Mouse (Mus musculus) lung, embryonic 15.5 days (tissue): ENCODE data around the gene Cnot6l. TPM values are rescaled to one million over a fixed set of nuclear protein-coding genes. Genes with fewer than 3 reads are reported as not detected.

Source experiments
- ATAC-seq: fragments of 200-750 bp; cut with Nextera tagmentation; 2 replicates; pipeline ENCODE4 v1.8.0; 2017; ENCODE audit warnings: moderate number of reproducible peaks, borderline replicate concordance; ENCODE audit not compliant: low FRiP score, low TSS enrichment; ENCODE audit errors: extremely low read depth
- H3K27ac ChIP-seq: fragments of 300-500 bp; sonication (generic); 2 replicates; pipeline ENCODE4 v1.5.1; 2015; ENCODE audit warnings: moderate library complexity, mild to moderate bottlenecking, inconsistent platforms
- H3K27me3 ChIP-seq: fragments of 300-500 bp; sonication (generic); 2 replicates; pipeline ENCODE4 v1.6.1; 2015; ENCODE audit warnings: inconsistent platforms
- H3K36me3 ChIP-seq: fragments of 300-500 bp; sonication (generic); 2 replicates; pipeline ENCODE4 v1.6.1; 2015; ENCODE audit warnings: inconsistent platforms
- H3K4me1 ChIP-seq: fragments of 300-500 bp; sonication (generic); 2 replicates; pipeline ENCODE4 v1.6.1; 2015; ENCODE audit warnings: inconsistent platforms
- H3K4me2 ChIP-seq: fragments of 300-500 bp; sonication (generic); 2 replicates; pipeline ENCODE4 v1.6.1; 2015; ENCODE audit warnings: inconsistent platforms, mild to moderate bottlenecking, moderate library complexity
- H3K4me3 ChIP-seq: fragments of 300-500 bp; sonication (generic); 2 replicates; pipeline ENCODE4 v1.5.1; 2015; ENCODE audit warnings: mild to moderate bottlenecking, inconsistent platforms
- H3K9ac ChIP-seq: fragments of 300-500 bp; sonication (generic); 2 replicates; pipeline ENCODE4 v1.6.1; 2015; ENCODE audit warnings: inconsistent platforms
- H3K9me3 ChIP-seq: fragments of 300-500 bp; sonication (generic); 2 replicates; pipeline ENCODE4 v1.6.1; 2016; ENCODE audit warnings: inconsistent platforms
- WGBS: fragments of 180-500 bp; shearing (Covaris S2); methylation state at CpG from one replicate; pipeline ENCODE4 v1.1.7; 2015; 5-methylcytosine and 5-hydroxymethylcytosine counted together
- polyA plus RNA-seq: library from polyadenylated mRNA; unstranded; fragments of >200 nt; fragmentation: Nextera tagmentation; extraction: Ambion mirVana; gene quantifications from 2 replicates; pipeline ENCODE4 v1.2.1, GENCODE M21; 2015

Cnot6l gene
- polyA plus RNA-seq, 1 experiment from 2014 or later: 22.9 TPM

DNA sequence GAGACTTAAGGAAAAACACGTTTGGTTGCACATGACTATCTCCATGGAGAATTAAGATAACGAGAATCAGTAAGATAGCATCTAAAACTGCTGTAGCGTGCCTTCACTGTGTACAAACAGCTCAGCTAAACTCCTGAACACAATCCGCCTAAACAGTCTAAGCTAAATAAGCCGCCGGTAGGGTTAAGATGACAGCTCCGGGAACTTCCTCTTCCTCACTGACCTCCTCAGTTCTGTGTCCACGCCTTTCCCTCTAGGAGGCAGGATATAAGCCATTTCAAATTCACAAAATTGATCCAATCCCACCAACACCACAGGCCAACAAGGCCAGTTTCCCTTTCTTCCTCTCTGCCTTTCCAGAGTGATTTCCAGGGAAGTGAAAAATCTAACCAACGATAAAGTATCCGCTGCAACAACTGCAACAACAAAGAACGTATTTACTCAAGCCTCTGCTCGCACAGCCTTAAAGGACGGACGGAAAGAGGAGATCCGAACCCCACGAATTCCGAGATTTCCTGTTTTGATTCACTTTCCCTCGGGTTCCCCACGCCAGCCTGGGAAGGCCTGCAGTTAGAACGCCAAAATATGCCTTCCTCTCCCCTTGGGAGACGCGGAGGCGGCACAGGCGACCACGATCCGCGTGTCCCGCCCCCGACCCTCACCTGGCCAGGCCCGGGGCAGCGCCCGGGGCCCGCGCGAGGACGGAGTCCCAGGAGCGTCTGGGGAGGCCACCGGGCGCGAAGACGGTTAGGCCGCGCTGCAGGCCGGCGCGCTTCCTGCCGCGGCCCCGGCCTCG, 3.3 kb downstream of the Cnot6l start:
- 0 out of 2 replicates have a peak, but pooled peaks have one; percentile 3 for ATAC-seq
- H3K4me3 ChIP-seq: peak overlapping the region; percentile 93

DNA sequence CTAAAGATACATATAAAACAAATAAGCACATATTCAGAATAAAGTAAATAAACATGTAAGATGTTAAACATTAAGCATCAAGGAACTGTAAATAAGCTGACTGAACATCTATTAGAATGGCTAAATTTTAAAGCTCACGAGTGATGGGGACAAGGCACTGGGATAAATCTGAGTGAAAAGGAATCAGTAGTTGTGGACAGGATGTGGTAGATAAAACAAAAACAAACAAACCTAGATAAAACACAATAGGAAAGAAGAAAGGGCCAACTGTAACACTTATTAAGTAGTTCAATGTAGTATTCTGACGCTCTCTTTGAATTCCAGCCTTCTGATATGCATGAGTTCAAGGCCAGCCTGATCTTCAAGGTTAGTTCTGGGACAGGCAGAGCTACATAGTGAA, 21.6 kb downstream of the Cnot6l start:
- Histone ChIP-seq H3K27me3 (no peaks in the 10 kb centered on the region), H3K4me3 (no peak overlapping the region), H3K27ac (no peak overlapping the region), H3K9me3 (no peaks in the 10 kb centered on the region), H3K4me1 (0 out of 2 replicates have a peak, but pooled peaks cover 2% of the 10 kb centered on the region), H3K4me2 (no peak overlapping the region), H3K9ac (no peak overlapping the region), H3K36me3 (no peaks in the 10 kb centered on the region)
- ATAC-seq: no peak
- WGBS: 54% methylated on average over 2 of the region's 2 CpGs

More for the DNA sequence above, 3.3 kb downstream of the Cnot6l start:
- peak overlapping the region; percentile 99 for H3K27ac ChIP-seq
- H3K9me3 ChIP-seq: no peaks in the 10 kb centered on the region
- peaks cover 23% of the 10 kb centered on the region for H3K4me1 ChIP-seq
- H3K36me3 ChIP-seq: no peaks in the 10 kb centered on the region
- H3K9ac ChIP-seq: peak overlapping the region; percentile 98
- H3K27me3 ChIP-seq: no peaks in the 10 kb centered on the region
- WGBS: 1% methylated on average over 33 of the region's 50 CpGs
- peak overlapping the region; percentile 76 for H3K4me2 ChIP-seq

DNA sequence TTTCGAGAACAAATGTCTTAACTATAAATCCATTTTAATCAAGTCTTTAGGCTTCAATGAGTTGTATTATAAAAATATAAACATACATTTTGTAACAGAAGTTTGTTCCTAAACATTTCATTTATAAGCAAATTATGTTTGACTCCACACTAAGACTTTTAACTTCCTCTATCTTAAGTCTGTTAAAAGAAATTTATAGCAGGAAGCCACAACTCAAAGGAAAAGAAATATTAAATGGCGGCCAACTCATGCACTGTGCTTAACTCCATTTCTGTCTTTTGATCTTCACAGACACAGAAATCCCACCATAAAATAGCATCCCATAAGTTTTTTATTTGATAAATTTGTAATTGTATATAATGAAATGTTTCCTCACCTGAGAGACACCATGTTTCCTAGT, 33.3 kb downstream of the Cnot6l start:
- WGBS: 86% methylated on average over 2 of the region's 2 CpGs
- no peak for ATAC-seq
- H3K4me1 ChIP-seq: no peaks in the 10 kb centered on the region
- peaks cover 7% of the 10 kb centered on the region for H3K36me3 ChIP-seq
- H3K9me3 ChIP-seq: no peaks in the 10 kb centered on the region
- no peak overlapping the region for H3K9ac ChIP-seq
- no peak overlapping the region for H3K4me3 ChIP-seq
- no peak overlapping the region for H3K4me2 ChIP-seq
- no peaks in the 10 kb centered on the region for H3K27me3 ChIP-seq
- H3K27ac ChIP-seq: no peak overlapping the region

- Histone ChIP-seq H3K27me3 (no peaks in the 10 kb centered on the region), H3K9ac (no peak overlapping the region), H3K4me2 (no peak overlapping the region), H3K27ac (no peak overlapping the region), H3K9me3 (no peaks in the 10 kb centered on the region), H3K4me3 (no peak overlapping the region), H3K4me1 (no peaks in the 10 kb centered on the region), H3K36me3 (peaks cover 4% of the 10 kb centered on the region)
- WGBS: 84% methylated on average over 1 of the region's 1 CpGs
- ATAC-seq: no peak
Observed at GRCm38 (mm10) chr5:96126856-96127255, 37.1 kb downstream of the Cnot6l start.

GRCm38 (mm10) chr5:96114943-96115342, 49.0 kb downstream of the Cnot6l start:
- no peak for ATAC-seq
- 83% methylated on average over 3 of the region's 3 CpGs for WGBS
- H3K27me3 ChIP-seq: no peaks in the 10 kb centered on the region
- H3K4me3 ChIP-seq: no peak overlapping the region
- H3K9me3 ChIP-seq: no peaks in the 10 kb centered on the region
- no peak overlapping the region for H3K27ac ChIP-seq
- H3K4me2 ChIP-seq: no peak overlapping the region
- H3K4me1 ChIP-seq: no peaks in the 10 kb centered on the region
- H3K36me3 ChIP-seq: no peaks in the 10 kb centered on the region
- no peak overlapping the region for H3K9ac ChIP-seq

GRCm38 (mm10) chr5:96104644-96105043, 59.3 kb downstream of the Cnot6l start:
- 86% methylated on average over 1 of the region's 1 CpGs for WGBS

GRCm38 (mm10) chr5:96091468-96091867, 72.5 kb downstream of the Cnot6l start:
- ATAC-seq: no peak
- Histone ChIP-seq H3K4me2 (no peak overlapping the region), H3K4me1 (no peaks in the 10 kb centered on the region), H3K27me3 (no peaks in the 10 kb centered on the region), H3K36me3 (peaks cover 7% of the 10 kb centered on the region), H3K4me3 (no peak overlapping the region), H3K9ac (no peak overlapping the region), H3K9me3 (no peaks in the 10 kb centered on the region), H3K27ac (no peak overlapping the region)
- 77% methylated on average over 2 of the region's 2 CpGs for WGBS

More at GRCm38 (mm10) chr5:96104644-96105043, 59.3 kb downstream of the Cnot6l start:
- Histone ChIP-seq H3K9me3 (no peaks in the 10 kb centered on the region), H3K36me3 (peaks cover 14% of the 10 kb centered on the region), H3K9ac (no peak overlapping the region), H3K27me3 (no peaks in the 10 kb centered on the region), H3K4me1 (no peaks in the 10 kb centered on the region), H3K4me2 (no peak overlapping the region), H3K27ac (no peak overlapping the region), H3K4me3 (no peak overlapping the region)
- ATAC-seq: no peak

DNA sequence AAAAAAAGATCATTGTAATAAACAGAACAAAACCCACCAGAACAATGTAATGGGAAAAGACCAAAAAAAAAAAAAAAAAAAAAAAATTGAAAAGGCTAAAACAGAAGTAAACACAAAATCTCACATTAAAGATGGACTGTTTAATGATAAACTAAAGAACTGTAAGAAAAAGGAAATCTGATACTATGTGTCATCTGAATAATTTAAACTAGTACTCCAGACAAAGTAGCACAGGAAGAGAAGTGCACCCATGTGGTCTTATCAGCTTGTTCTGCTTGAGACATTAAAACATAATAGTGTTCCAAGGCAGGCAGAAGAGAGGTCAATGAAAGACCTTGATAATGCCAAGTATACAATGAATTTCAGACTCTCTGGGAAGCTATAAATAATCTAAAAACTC, 78.6 kb downstream of the Cnot6l start:
- H3K27ac ChIP-seq: no peak overlapping the region
- no peaks in the 10 kb centered on the region for H3K4me1 ChIP-seq
- H3K4me2 ChIP-seq: no peak overlapping the region
- no peaks in the 10 kb centered on the region for H3K9me3 ChIP-seq
- H3K27me3 ChIP-seq: no peaks in the 10 kb centered on the region
- H3K4me3 ChIP-seq: no peak overlapping the region
- no peak overlapping the region for H3K9ac ChIP-seq
- H3K36me3 ChIP-seq: peaks cover 12% of the 10 kb centered on the region; the same call in 1 of the 2 replicates
- no peak for ATAC-seq

DNA sequence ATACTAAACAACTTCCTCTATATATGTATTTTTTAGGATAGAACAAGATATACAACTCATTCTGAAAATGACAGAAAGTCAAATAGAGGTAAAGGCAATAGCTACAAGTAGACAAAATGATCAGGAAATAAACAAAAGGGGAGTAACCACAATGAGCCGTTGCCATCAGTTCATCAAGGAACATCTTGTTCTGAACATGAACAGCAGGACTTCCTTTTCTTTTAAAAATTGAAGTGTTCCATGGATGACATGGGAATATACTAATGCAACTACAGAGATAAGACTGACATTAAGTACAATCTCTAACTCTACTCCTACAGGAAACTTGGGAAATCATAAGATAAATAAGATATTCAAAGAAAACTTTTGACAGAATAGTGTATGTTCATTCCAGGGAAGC, 84.9 kb downstream of the Cnot6l start:
- no peak overlapping the region for H3K4me2 ChIP-seq
- ATAC-seq: no peak
- H3K27me3 ChIP-seq: no peaks in the 10 kb centered on the region
- H3K9ac ChIP-seq: no peak overlapping the region
- no peaks in the 10 kb centered on the region for H3K4me1 ChIP-seq
- H3K27ac ChIP-seq: no peak overlapping the region
- H3K36me3 ChIP-seq: peaks cover 22% of the 10 kb centered on the region
- 66% methylated on average over 1 of the region's 1 CpGs for WGBS
- H3K9me3 ChIP-seq: no peaks in the 10 kb centered on the region
- H3K4me3 ChIP-seq: no peak overlapping the region

- Histone ChIP-seq H3K4me3 (no peak overlapping the region), H3K4me1 (no peaks in the 10 kb centered on the region), H3K9ac (no peak overlapping the region), H3K27me3 (no peaks in the 10 kb centered on the region), H3K4me2 (no peak overlapping the region), H3K27ac (no peak overlapping the region), H3K36me3 (no peaks in the 10 kb centered on the region), H3K9me3 (no peaks in the 10 kb centered on the region)
- no peak for ATAC-seq
Observed at GRCm38 (mm10) chr5:96065591-96065990, 98.4 kb downstream of the Cnot6l start.

GRCm38 (mm10) chr5:96042492-96042891, 121.5 kb downstream of the Cnot6l start:
- H3K36me3 ChIP-seq: no peaks in the 10 kb centered on the region
- 68% methylated on average over 3 of the region's 3 CpGs for WGBS
- no peaks in the 10 kb centered on the region for H3K27me3 ChIP-seq
- no peak overlapping the region for H3K4me3 ChIP-seq
- H3K9ac ChIP-seq: no peak overlapping the region
- peak; percentile 31; the same call in 1 of the 2 replicates for ATAC-seq
- H3K9me3 ChIP-seq: no peaks in the 10 kb centered on the region
- H3K27ac ChIP-seq: no peak overlapping the region
- no peak overlapping the region for H3K4me2 ChIP-seq
- H3K4me1 ChIP-seq: no peaks in the 10 kb centered on the region

- 0 out of 2 replicates have a peak, but pooled peaks cover 3% of the 10 kb centered on the region for H3K4me1 ChIP-seq
- ATAC-seq: no peak
- H3K4me2 ChIP-seq: no peak overlapping the region
- H3K9me3 ChIP-seq: no peaks in the 10 kb centered on the region
- WGBS: 48% methylated on average over 7 of the region's 7 CpGs
- no peak overlapping the region for H3K4me3 ChIP-seq
- H3K27ac ChIP-seq: no peak overlapping the region
- no peak overlapping the region for H3K9ac ChIP-seq
- H3K36me3 ChIP-seq: no peaks in the 10 kb centered on the region
- H3K27me3 ChIP-seq: no peaks in the 10 kb centered on the region
Observed at GRCm38 (mm10) chr5:96041507-96042104, 122.4 kb downstream of the Cnot6l start.
